Mouse (Mus musculus) central nervous system, embryonic 11.5 days (tissue): ENCODE results near the gene A730049H05Rik. TPM values are rescaled to one million over a fixed set of nuclear protein-coding genes. Genes with fewer than 3 reads are reported as not detected.

Experiments
- polyA plus RNA-seq: library from polyadenylated mRNA; depleted of rRNA; stranded (reverse); fragments of >200 nt; gene quantifications from 2 replicates; pipeline ENCODE4 v1.2.3, GENCODE M21; 2012; rRNA removed

Gene A730049H05Rik
- polyA plus RNA-seq, result 0.31 and 0.41 TPM in 2 replicates

DNA sequence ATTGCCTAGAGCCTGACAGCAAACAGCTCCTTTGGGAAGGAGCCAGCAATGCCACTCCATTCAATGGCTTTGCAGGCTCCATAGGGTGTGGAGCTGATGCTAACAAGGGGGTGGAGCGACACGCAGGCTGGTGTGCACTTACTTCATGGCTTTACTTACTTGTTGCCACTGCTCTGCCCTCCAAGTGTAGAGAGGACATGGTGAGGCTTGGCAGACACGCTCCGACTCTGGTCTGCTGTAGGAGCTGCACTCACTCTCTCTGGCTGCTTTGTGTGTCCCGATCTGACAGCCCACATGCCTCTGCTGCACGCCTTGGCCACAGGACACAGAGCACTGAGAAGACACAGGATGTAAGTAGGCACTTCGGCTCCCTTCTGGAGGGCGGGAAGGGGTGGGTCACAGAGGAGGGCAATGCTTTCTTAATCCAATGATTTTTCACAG, at the start of gene A730049H05Rik:
A730049H05Rik (plus strand) TSS at position 168 of the 441 bp plus-strand sequence.

GRCm38 (mm10) chr6:92869089-92869581, 52.9 kb downstream of the A730049H05Rik start, which contains the start of gene Gm15737:
Gm15737 (plus strand) TSS chr6:92869357.

Other genes starting within 250 kb of the A730049H05Rik start
- 4.1 and 5.7 TPM in 2 replicates for gene Prickle2, start 110.3 kb upstream of the A730049H05Rik start, polyA plus RNA-seq
- gene Gm15737, start 52.9 kb downstream of the A730049H05Rik start, polyA plus RNA-seq, result 0.01 TPM in 1 of 2 replicates, not detected in the other
- gene Adamts9, start 127.0 kb downstream of the A730049H05Rik start, polyA plus RNA-seq, result 3.6 and 10.3 TPM in 2 replicates